Mouse (Mus musculus): ENCODE results near the gene Duox1. TPM values are rescaled to one million over a fixed set of nuclear protein-coding genes. Genes with fewer than 3 reads are reported as not detected.

Duox1 gene
- total RNA-seq, 1 experiment from 2014 or later: not detected

Other genes with a start within 250 kb of the Duox1 start
- gene Spg11, start 197.3 kb upstream of the Duox1 start, total RNA-seq (2017): 13.8 and 15.2 TPM in 2 replicates
- gene B2m, start 168.0 kb upstream of the Duox1 start, total RNA-seq (2017): 2,084 and 2,334 TPM in 2 replicates
- not detected in 2 replicates for gene Trim69, start 155.0 kb upstream of the Duox1 start, total RNA-seq (2017)
- gene Patl2, start 129.5 kb upstream of the Duox1 start, total RNA-seq (2017): not detected in 2 replicates
- not detected in 2 replicates for gene Terb2, start 129.4 kb upstream of the Duox1 start, total RNA-seq (2017)
- gene Sord, start 80.9 kb upstream of the Duox1 start, total RNA-seq (2017): 79.5 and 86.8 TPM in 2 replicates
- not detected in 2 replicates for gene Duox2, start 17.2 kb upstream of the Duox1 start, total RNA-seq (2017)
- not detected in 2 replicates for gene Duoxa2, start 16.8 kb upstream of the Duox1 start, total RNA-seq (2017)
- 0.18 TPM in 1 of 2 replicates, not detected in the other for gene Duoxa1, start 1.9 kb upstream of the Duox1 start, total RNA-seq (2017)
- gene Shf, start 53.5 kb downstream of the Duox1 start, total RNA-seq (2017): 2.8 TPM in 1 of 2 replicates, not detected in the other
- 16.4 and 21.4 TPM in 2 replicates for gene Slc28a2, start 110.8 kb downstream of the Duox1 start, total RNA-seq (2017)
- gene Gm14085, start 169.3 kb downstream of the Duox1 start, total RNA-seq (2017): 0.41 and 0.97 TPM in 2 replicates

Measured in common myeloid progenitor, adult 5-6 weeks (primary cell).